Mouse (Mus musculus) yolk sac, embryonic 10.5 days (tissue): Measurements from ENCODE around the gene Pax1.

Experiments
- DNase-seq: peaks from one replicate; pipeline ENCODE4 v3.0.0-alpha.2; 2017; ENCODE audit warnings: low spot score

The Pax1 gene

DNA sequence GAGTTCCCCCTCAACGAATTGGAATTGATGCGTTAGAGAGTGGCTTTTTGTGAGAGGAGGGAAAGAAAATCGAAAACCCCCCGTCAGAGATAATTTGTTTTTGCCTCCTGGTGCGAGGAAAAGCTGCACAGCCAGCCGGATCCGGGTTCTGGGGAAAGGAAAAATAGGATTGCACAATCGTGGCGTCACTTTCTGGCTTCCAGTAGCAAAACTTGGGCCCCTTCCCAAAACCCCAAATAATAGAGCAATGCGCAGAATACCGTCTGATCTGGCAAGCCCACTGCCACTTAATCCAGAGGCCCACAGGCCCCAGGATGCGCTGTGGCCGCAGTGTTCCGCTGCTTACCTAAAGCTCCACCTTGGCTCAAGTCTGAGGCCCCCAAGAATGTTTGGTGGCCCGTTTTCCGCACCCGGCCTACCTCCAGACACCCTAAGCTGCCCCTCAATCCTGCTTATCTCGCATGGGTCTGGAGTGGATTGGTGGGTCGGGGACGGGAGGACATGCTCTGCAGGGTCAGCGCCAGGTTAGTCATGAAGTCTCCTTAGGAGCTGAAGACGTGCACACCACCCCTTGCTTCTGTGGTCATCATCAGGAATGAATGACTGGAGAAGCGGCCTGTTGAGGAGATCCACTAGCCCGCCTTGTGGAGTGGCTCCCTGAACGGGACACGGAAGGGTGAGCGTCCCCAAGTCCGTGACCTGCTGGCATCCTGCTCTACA, 11.4 kb downstream of the Pax1 start:
- DNase-seq, result no peak

DNA sequence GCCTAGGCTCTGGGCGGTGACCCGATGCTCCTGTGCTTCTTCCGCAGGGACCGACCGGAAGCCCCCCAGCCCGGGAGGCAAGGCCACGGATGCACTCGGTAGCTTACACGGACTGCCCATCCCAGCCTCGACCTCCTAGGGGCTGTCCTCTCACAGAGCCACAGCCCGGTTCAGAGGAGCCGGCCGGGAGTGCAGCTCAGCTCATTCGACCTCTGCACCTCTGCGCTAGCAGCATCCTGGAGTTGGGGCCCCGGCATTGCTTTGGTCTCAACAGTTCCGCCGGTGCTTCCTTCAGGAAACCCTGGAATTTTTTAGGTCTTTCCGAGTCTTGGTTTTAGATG, 11.9 kb downstream of the Pax1 start:
- no peak for DNase-seq

DNA sequence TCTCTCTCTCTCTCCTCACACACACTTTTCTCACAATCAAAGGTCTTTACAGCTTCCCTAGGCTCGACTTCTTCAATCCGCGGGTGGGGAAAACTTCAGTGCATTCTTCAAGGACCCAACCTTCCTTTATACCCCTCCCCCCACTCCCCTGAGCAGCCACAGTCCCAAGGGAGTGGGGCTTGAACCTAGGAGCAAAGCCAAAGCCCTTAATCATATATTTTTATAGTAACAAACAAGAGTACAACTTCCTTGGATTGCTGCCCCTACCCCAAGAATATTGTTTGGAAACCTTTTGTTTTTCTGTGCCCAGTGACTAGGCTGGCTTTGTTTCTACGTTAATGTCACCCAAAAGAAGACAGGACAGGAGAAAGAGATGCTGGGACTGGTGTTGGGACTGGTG, 12.5 kb downstream of the Pax1 start:
- no peak for DNase-seq

DNA sequence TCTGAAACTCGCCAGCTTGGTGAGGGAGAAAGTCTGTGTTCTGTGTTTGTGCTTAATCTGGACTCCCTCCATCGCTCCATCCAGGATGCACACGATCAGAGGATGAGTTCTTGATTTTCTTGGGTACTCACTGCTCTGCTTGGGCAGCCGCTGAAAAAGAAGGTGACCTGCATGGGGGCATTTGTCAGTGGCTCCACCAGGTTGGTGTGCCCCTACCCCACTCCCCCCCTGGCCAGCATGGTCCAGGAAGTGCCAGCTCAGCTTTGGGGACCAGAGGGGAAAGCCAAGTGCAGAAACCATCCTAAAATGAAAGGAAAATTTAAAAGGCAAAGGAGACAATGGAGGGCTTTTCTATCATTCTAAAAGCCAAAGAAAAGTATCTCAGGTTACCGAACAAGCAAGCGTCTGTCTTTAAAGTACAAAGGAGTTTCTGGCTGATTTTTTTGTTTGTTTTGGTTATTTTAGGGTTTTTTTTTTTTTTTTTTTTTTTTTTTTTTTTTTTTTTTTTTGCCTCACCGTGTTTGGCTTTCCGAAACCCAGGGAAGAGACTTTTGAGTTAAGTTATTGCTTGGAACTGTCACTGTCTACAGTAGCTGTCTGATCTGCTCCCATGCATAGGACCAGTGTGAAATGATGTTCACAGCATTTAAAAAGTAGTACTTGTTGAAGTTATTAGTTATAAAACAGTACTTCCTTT, 13.4 kb downstream of the Pax1 start:
- no peak for DNase-seq

DNA sequence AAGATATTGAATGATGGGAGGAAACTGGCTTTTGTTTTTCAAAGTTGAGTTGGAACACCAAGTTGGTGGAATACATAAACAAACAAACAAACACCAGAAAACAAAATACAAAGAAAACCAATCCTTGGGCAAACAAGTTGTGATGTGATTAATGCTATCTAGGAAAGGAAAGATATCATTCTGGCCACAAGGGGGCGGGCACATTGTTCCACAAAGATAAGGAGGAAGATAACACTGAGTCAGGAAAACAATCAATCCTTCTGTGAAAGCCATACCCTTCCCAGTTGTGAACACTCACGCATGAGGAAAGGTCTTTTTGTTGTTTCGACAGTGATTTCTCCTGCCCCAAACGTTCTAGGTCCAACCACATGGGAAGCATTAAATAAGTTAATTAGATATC, 17.2 kb downstream of the Pax1 start:
- DNase-seq, result no peak

DNA sequence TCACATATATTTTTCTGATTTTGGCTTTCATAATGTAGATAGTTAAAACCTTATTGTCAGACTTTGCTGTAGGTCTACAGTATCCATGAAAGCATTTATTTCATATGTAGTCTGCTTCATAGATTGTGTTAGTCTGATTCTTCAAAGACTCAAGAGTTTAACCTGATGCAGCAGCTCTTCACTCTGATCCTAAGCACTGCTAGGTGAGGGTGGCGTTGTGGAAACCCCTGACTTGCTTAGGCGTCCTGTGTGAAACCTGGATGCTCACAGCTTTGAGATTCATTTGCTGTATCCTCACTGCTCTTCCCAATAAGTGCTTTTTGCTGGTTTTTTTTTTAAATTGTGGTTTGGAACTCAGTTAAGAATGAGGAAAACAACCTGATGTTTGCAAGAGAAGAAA, 21.6 kb downstream of the Pax1 start:
- no peak for DNase-seq

DNA sequence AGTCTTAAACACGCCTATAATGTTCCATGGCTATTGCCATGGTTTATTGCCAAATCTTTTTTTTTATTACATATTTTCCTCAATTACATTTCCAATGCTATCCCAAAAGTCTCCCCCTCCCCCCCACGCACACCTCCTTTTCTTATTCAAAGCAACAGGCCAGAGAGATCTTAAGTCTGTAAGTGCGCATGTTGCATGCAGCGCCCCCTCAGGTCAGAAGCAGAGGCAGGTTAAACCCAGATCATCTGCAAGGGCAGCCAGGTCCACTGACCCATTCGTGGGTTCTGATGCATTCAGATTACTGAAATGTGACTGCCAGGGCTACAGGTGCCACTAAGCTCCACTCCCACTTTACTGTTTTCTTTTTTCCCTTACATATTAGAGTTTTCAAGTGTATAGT, 25.2 kb downstream of the Pax1 start:
- no peak for DNase-seq

DNA sequence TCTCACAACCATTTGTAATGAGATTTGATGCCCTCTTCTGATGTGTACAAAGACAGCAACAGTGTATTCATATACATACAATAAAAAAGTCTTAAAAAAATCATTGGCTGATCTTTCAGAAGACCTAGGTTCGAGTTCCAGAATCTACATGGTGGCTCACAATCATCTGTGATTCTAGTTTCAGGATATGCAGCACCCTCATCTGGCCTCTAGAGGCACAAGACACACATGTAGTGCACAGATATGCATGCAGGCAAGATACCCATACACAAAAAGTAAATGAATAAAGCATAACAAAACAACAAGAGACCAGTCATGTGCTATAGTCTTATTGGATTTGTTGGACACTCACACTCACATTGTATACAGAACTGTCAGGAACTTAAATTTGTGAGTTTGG, 47.6 kb downstream of the Pax1 start:
- DNase-seq, result no peak

DNA sequence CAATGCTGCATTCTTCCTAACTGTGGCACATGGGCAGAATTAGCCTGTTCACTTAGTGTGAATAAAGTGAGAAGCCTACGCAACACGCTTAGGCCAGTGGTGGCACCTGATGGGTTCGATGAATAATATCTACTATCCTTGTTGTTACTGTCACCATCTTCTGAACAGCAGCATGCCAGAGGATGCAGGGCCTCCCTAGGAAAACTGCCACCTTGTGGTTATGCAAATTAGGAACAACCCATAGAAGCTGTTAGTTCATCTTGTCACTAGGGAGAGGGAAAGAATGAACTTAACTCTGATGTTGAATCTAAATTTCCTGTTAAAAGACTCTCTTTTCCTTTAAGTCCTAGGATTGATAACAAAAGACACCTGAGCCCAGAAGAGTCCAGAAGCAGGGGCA, 53.3 kb downstream of the Pax1 start:
- DNase-seq, result no peak

DNA sequence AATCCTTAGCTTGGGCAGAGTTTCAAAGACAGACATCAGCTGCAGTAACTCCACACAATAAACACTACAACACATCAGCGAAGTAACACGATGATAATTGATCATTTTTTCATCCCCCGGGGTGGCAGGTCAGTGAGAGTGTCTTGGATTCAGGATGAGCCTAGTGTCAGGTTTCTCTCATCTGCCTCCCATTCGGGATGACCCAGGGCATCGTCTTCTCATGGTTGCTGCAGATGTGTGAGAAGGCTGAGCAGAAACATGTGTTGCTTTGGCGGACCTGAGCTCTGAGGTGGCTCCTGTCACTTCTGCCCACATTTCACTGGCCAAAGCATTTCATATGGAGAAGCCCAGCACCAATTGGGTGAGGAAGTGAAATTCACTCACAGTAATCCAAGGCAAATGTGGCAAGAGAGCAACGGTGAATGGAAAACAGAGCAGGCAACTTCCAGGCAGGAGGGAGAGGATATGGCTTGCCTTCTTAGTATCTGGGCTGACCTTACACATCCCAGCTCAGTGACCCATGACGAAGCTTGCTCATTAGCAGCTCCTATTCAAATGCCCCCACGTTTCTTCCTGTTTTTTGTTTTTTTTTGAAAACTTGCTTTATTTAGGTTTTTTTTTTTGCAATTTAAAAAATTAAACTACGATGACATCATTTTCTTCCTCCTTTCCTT, 63.0 kb downstream of the Pax1 start:
- DNase-seq, result no peak

DNA sequence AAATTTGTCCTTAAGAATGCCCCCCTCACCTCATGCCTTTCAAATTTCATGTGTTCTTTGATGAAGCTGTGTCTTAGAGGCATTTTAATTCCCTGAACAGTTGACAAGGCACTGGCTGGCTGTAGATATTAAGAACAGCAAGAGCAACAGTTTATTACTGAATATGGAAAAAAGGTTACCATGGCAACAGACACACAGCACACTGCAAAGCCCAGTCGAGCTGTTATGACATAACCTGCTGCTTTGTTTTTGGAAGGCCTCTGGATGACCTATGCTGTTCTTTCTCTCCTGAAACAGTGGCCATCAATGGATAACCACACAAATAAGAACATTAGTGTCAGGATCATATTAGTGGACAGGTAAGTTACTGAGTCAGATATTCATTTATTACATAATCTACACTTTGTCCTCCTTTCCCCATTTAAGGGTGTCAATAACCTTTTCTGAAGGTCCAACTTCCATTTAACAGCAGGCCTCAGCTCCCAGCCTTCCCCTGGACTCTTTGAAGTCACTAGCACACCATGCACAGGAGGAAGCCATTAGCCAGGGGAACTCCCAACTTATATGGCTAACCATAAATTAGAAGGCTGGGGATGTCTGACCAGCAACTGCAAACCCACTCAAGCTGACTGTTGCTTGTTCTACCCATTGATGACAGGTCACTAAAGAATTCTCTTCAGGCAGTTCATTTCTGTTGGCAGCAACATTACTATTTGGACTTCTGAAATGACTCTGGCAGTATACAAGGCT, 68.1 kb downstream of the Pax1 start:
- DNase-seq, result peak; percentile 4

DNA sequence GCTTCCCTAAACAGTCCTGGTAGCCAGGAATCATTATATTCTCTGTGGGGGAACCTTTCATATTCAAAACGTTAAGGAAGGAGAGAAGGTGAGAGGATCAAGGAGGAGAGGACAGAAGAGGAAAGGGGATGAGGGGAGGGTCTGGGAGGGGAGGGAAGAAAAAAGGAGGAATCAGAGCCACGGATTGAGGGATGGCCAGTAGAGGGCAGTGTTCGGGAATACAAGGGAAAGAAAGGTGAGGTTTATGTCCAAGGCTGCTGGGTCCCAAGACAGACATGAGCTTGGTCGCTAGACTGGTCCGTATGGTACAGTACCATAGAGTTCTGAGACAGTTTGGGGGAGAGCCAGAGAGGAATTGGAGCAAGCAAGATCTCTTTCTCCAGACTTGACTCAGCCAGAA, 71.4 kb downstream of the Pax1 start:
- DNase-seq, result no peak
